Mouse (Mus musculus): ENCODE results near the gene Hbq1b. TPM values are rescaled to one million over a fixed set of nuclear protein-coding genes. Genes with fewer than 3 reads are reported as not detected.

Hbq1b gene
- polyA plus RNA-seq, 1 experiment: 1.9 TPM

DNA sequence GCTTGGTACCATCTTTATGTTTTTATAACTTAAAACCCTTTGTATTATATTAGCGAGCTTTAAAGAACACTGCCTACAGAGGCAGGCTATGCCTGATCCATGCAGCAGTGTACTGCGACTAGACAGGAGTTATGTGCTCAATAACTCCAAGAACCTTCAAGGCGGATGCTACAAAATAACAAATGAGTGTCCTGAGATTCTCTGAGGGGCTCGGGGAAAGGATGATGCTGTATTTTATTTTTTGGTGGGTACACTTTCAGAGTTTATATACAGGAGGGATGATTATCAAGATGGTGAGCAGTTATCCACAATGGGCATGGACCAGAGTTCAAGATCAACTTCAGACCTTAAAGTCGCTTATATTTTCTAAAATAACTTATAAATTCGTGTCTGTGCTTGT is 20.0 kb upstream of the Hbq1b start:
- TF ChIP-seq POLR2A (IDR thresholded peaks at IDR 0.05; ENCODE audit: extremely low read depth, insufficient read depth, low read length) (no peak), CTCF (IDR thresholded peaks at IDR 0.05; ENCODE audit: extremely low read depth, insufficient read depth, low read length) (no peak)
- no peaks in the 10 kb centered on the region; the same call in 1 of the 2 replicates for H3K4me1 ChIP-seq (ENCODE audit: control insufficient read depth, insufficient read depth, low read length)
- H3K4me3 ChIP-seq (ENCODE audit: insufficient read depth, low read length): peak overlapping the region; percentile 70
- H3K27ac ChIP-seq (ENCODE audit: insufficient read depth, low read length): peak overlapping the region; percentile 98

DNA sequence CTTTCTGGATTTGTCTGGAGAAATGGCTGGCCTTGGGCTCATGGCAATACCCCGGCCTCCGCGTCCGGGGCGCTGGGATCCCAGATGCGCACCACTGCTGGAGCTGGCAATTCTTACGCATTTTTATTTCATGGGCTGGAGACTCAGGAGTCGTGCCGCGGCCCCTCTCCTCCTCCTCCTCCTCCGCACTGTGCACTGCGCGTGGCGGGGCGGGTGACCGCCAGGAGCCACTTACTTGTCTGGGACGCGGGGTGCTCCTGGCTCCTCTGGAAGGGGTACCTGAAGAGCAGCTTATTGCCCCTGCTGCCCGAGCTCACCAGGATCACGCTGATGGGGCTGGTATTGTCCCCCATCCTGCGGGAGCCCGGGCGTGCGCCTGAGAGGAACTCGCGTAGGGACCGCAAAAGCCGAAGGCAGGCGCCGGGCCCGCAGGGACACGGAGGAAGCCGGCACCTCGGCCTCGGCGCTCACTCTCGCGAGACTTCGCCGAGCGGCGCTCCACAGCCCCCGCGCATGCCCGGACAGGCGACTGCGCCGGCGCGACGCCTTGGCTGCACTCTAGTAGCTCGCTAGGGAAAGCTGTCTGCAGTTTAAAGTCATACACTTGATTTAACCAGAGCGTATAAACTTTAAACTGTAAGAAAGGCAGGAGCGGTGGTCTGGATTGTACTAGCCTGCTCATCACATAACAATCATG is 19.4 kb upstream of the Hbq1b start, which contains the start of gene Nprl3:
TSS of gene Nprl3 (minus strand) at position 520 of the 697 bp plus-strand sequence.
- peak within 1 kb of the TSS; percentile 70 for H3K4me3 ChIP-seq (ENCODE audit: insufficient read depth, low read length)
- H3K4me1 ChIP-seq (ENCODE audit: control insufficient read depth, insufficient read depth, low read length): no peaks in the 10 kb centered on the region
- H3K27ac ChIP-seq (ENCODE audit: insufficient read depth, low read length): peak within 1 kb of the TSS; percentile 98
- TF ChIP-seq POLR2A (IDR thresholded peaks at IDR 0.05; ENCODE audit: extremely low read depth, insufficient read depth, low read length) (peak; percentile 89), CTCF (IDR thresholded peaks at IDR 0.05; ENCODE audit: extremely low read depth, insufficient read depth, low read length) (no peak)

DNA sequence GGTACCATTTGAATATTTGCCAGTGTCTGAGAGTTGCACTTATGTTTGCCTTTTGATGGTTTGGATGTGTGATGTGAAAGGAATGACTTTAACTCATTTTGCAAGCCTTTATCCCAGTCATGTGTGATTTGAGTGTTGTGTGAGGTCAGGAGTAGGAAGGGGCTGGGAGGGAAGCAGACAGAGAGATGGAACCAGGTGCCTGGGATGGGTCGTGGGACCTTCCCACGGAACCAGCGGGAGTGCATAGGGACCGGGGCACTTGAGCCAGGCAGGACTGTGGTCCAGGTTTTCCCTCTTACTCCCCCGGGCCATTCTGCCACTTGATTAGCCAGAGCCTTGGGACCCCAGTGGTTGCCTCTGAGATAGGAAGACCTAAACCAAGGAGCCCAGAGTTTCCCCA is 18.8 kb upstream of the Hbq1b start:
- no peak overlapping the region for H3K27ac ChIP-seq (ENCODE audit: insufficient read depth, low read length)
- TF ChIP-seq CTCF (IDR thresholded peaks at IDR 0.05; ENCODE audit: extremely low read depth, insufficient read depth, low read length) (no peak), POLR2A (IDR thresholded peaks at IDR 0.05; ENCODE audit: extremely low read depth, insufficient read depth, low read length) (no peak)

DNA sequence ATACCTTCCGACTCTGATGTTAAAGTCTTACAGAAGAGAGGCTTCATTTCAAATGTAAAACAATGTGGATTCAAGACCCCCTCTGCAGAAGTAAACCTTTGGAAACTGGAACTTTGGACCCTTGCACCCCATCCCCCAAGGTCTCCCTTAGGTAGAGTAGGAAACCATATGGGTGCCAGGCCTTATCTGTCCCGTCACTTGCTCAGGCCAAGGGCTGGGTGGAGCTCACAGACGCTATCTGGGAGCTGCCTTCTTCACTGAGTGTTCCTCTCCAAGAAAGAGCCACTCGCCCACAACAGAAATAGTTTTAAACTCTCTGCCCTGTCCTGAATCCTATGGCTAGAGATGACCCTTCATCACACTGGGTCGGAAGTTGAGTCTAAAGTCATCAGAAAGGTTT is 17.8 kb upstream of the Hbq1b start:
- Histone ChIP-seq H3K4me3 (ENCODE audit: insufficient read depth, low read length) (no peak overlapping the region), H3K4me1 (ENCODE audit: control insufficient read depth, insufficient read depth, low read length) (no peaks in the 10 kb centered on the region), H3K27ac (ENCODE audit: insufficient read depth, low read length) (no peak overlapping the region)
- no peak for TF ChIP-seq CTCF (IDR thresholded peaks at IDR 0.05; ENCODE audit: extremely low read depth, insufficient read depth, low read length)
- no peak for TF ChIP-seq POLR2A (IDR thresholded peaks at IDR 0.05; ENCODE audit: extremely low read depth, insufficient read depth, low read length)

More for the DNA sequence above, 18.8 kb upstream of the Hbq1b start:
- H3K4me1 ChIP-seq (ENCODE audit: control insufficient read depth, insufficient read depth, low read length): no peaks in the 10 kb centered on the region
- no peak overlapping the region for H3K4me3 ChIP-seq (ENCODE audit: insufficient read depth, low read length)

DNA sequence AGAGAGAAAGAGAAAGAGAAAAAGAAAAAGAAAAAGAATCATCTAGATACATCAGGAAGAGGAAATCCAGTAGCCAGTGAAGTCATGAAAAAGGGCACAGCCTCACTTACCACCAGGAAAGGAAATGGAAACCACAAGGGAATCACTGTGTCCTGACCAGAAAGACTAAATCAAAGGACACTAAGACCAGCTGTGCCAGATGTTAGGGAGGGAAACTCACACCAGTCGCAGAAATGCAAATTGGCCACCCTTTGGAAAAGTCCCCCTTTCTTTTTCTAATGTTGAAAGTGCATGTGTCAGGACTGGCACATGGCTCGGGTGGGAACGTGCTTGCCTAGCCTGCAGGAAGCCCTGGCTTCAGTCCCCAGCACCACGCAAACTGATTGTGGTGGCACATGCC is 15.6 kb upstream of the Hbq1b start:
- Histone ChIP-seq H3K4me1 (ENCODE audit: control insufficient read depth, insufficient read depth, low read length) (no peaks in the 10 kb centered on the region), H3K27ac (ENCODE audit: insufficient read depth, low read length) (no peak overlapping the region)
- TF ChIP-seq POLR2A (IDR thresholded peaks at IDR 0.05; ENCODE audit: extremely low read depth, insufficient read depth, low read length) (no peak), CTCF (IDR thresholded peaks at IDR 0.05; ENCODE audit: extremely low read depth, insufficient read depth, low read length) (no peak)

DNA sequence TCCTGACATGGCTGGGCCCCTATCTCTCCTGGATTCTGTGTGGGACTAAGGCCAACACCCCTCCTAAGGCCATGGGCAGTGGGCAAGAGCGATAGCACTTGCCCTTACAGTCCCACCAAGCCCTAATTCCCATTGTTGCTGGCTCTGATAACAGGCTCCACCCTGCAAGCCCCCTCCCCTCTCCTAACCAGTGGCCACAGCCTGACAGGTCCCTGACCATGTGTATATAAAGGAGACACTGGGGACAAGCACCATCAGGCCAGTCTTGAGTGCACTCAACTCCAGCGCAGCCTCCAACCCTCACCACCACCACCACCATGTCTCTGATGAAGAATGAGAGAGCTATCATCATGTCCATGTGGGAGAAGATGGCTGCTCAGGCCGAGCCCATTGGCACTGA is 10.4 kb upstream of the Hbq1b start, which contains the start of gene Hba-x:
TSS of gene Hba-x (plus strand) at position 54 of the 400 bp plus-strand sequence.
- Histone ChIP-seq H3K4me1 (ENCODE audit: control insufficient read depth, insufficient read depth, low read length) (no peaks in the 10 kb centered on the region), H3K4me3 (ENCODE audit: insufficient read depth, low read length) (no peak within 1 kb of the TSS), H3K27ac (ENCODE audit: insufficient read depth, low read length) (no peak within 1 kb of the TSS)
- no peak for TF ChIP-seq CTCF (IDR thresholded peaks at IDR 0.05; ENCODE audit: extremely low read depth, insufficient read depth, low read length)
- TF ChIP-seq POLR2A (IDR thresholded peaks at IDR 0.05; ENCODE audit: extremely low read depth, insufficient read depth, low read length): no peak

More for the DNA sequence above, 15.6 kb upstream of the Hbq1b start:
- no peak overlapping the region for H3K4me3 ChIP-seq (ENCODE audit: insufficient read depth, low read length)

DNA sequence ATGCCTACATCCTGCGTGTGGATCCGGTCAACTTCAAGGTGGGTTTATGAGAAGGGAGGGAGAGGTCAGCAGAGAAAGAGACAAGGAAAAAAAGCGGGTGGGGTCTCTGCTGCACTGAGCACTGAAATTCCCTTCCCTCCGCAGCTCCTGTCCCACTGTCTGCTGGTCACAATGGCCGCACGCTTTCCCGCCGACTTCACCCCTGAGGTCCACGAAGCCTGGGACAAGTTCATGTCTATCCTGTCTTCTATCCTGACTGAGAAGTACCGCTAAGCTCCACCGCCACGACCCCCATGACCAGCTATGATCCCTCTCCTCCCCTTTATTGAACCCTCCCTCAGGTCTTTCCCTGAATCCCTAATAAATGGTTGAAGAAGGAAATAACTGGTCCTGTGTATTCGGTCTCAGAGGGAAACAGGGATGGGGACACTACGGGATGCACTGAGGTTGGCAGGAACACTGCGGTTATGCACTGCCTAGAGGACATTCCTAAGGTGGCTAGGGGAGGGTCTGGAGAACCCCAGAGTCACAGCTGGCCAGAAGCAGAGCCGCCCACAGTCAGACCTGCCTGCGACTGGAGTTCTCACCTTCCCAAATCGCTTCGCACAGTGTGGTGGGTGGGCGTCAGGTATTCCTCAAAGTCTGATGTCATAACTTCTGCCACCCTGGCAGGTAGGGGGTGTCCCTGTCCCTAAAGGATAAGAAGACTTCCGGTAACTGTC is 8.9 kb upstream of the Hbq1b start:
- TF ChIP-seq POLR2A (IDR thresholded peaks at IDR 0.05; ENCODE audit: extremely low read depth, insufficient read depth, low read length) (no peak), CTCF (IDR thresholded peaks at IDR 0.05; ENCODE audit: extremely low read depth, insufficient read depth, low read length) (no peak)
- Histone ChIP-seq H3K4me1 (ENCODE audit: control insufficient read depth, insufficient read depth, low read length) (no peaks in the 10 kb centered on the region), H3K4me3 (ENCODE audit: insufficient read depth, low read length) (no peak overlapping the region), H3K27ac (ENCODE audit: insufficient read depth, low read length) (no peak overlapping the region)

DNA sequence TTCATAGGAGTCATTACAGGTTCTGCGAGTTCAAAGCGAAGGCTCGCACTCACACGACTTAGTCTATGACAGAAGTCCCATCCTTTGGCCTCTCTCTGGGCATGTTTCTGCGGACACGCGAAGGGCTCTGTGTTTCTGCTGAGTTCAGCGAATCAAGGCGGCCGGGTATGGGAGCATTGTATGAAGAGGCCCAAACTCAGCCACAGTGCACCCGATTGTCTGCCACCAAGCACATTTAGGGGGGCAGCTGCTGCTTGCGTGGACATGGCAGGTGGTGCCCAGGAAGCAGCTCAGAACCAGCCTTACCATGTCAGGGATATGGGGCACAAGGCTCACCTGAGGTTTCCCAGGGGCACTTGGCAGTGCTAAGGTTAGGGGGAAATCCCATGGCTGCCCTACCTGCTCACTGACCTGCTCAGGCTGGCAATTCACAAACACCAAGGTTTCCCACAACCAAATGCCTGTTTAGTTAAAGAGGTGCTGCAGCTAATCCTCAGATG is 8.3 kb upstream of the Hbq1b start:
- H3K4me3 ChIP-seq (ENCODE audit: insufficient read depth, low read length): no peak overlapping the region
- H3K27ac ChIP-seq (ENCODE audit: insufficient read depth, low read length): no peak overlapping the region
- TF ChIP-seq POLR2A (IDR thresholded peaks at IDR 0.05; ENCODE audit: extremely low read depth, insufficient read depth, low read length) (no peak), CTCF (IDR thresholded peaks at IDR 0.05; ENCODE audit: extremely low read depth, insufficient read depth, low read length) (no peak)
- H3K4me1 ChIP-seq (ENCODE audit: control insufficient read depth, insufficient read depth, low read length): no peaks in the 10 kb centered on the region

DNA sequence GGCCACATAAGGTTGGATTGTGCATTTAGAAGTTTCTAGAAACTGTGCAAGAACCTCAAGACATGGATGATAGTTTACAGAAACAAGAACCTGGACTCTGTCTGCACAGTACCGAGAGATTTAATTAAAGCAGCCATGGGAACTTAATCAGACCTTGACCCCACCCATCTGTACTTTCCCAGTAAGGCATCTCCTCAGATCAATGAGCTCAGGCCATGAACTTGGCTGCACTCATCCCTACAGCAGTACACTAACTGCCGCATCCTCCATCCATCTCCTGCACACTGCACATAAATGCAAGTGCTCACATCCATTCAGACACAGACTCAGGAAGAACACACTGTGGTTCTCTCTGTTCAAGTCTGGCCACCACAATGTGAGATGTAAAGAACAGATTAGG is 6.1 kb upstream of the Hbq1b start:
- Histone ChIP-seq H3K4me1 (ENCODE audit: control insufficient read depth, insufficient read depth, low read length) (no peaks in the 10 kb centered on the region), H3K4me3 (ENCODE audit: insufficient read depth, low read length) (no peak overlapping the region), H3K27ac (ENCODE audit: insufficient read depth, low read length) (no peak overlapping the region)
- TF ChIP-seq CTCF (IDR thresholded peaks at IDR 0.05; ENCODE audit: extremely low read depth, insufficient read depth, low read length) (no peak), POLR2A (IDR thresholded peaks at IDR 0.05; ENCODE audit: extremely low read depth, insufficient read depth, low read length) (no peak)
